Mouse (Mus musculus): Measurements from ENCODE around the gene Zdhhc12.
"Not testable (repeated sequence)": the region's sequence is repeated elsewhere in the genome, so short reads cannot be mapped to it uniquely, and the experiment has no call there.

The Zdhhc12 gene

DNA sequence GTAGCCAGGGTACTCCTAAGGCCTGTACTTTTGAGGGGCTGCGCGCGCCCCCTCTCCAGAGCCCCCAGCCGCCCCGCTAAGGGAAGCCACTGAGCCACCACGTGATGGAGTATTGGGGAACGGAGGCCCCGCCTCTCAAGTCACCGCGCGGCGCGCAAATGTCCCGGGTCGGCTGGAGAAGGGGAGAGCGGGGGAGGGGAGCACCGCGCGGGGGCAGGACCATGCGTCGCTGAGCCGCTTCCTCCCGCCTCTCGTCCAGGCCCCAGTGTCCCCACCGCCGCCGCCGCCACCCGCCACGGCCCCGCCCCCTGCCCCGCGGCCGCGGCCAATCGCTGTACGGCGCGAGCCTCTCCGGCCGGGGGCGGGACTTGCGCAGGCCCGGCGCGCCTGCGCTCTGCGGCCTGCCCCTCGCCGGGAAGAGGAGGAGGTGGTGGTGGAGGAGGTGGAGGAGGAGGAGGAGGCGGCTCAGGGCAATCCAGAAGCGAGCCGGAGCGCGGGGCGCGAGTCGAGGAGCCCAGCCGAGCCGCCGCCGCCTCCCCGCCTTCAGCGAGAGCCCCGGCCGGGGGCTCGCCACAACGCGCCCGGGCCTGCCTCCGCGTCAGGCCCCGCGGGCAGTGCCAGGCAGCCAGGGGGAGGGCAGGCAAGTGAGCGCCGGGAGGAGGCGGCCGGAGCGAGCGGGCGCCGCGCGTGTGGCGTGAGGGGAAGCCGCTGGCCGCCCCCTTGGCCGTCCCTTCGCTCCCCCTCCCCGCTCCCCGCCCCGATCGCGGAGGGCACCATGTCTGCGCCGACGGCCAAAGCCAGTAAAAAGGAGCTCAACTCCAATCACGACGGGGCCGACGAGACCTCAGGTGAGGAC, 27.2 kb downstream of the Zdhhc12 start:
- DNase-seq (ENCODE audit: inconsistent age in 2 of 2, low spot score in 1 of 2): peak; percentile 99

DNA sequence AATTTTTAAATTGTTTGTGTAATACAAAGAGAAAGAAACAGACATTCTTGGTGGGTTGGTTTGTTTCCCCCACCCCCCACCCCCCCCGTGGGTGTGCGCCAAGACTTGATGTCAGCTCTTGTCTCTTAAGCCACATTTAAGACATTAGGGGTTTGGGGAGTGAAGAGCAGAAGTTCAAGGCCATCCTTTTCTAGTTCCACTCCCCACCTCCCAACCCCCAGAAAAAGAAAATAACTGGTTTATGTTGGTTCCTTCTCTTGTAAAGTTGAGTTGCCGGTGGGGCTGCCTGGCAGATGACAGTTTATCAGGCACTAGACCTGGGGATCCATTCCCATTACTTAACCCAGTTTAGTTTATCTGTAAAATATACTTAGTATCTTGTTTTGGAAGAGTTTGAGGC, 29.1 kb downstream of the Zdhhc12 start:
- peak in 1 of 2 experiments; percentile 42 for DNase-seq (ENCODE audit: inconsistent age in 2 of 2, low spot score in 1 of 2)

DNA sequence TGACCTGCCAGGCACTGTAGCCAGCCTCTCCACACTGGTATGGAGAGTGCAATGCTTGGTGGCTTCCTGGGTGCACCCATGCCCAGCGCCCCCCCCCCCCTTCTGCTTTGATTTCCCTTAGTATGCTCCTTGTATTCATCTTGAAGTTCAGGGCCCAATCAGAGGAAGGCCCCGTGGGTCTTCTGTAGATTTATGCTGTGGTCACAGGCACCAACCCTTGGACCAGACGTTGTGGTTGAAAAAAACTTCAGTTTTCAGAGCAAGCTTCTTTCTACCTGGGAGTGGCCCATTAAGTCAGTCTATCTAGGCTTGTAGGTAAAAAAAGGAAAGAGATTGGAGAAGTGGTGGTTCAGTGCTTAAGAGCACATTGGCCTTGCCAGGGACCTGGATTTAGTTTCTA, 29.7 kb downstream of the Zdhhc12 start:
- DNase-seq (ENCODE audit: inconsistent age in 2 of 2, low spot score in 1 of 2): peak in 1 of 2 experiments; percentile 73

DNA sequence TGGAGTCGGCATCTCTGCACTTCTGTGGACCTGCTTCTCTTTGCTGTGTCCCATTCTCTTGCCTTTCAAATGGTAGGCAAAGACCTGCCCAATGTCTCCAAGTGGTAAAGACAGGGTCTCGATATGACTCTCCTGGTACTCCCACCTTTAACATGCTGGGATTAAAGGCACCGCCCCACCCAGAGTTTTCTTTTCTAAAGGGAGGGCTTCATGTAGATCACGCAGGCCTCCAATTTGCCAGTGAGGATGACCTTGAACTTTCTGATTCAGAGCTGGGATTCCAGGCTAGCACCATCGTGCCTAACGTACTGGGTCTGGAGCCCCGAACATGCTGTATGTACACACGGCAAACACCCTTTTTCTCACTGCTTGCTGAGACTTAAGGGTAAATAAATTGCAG, 30.2 kb downstream of the Zdhhc12 start:
- DNase-seq (ENCODE audit: inconsistent age in 2 of 2, low spot score in 1 of 2): peak; percentile 78 to 92

DNA sequence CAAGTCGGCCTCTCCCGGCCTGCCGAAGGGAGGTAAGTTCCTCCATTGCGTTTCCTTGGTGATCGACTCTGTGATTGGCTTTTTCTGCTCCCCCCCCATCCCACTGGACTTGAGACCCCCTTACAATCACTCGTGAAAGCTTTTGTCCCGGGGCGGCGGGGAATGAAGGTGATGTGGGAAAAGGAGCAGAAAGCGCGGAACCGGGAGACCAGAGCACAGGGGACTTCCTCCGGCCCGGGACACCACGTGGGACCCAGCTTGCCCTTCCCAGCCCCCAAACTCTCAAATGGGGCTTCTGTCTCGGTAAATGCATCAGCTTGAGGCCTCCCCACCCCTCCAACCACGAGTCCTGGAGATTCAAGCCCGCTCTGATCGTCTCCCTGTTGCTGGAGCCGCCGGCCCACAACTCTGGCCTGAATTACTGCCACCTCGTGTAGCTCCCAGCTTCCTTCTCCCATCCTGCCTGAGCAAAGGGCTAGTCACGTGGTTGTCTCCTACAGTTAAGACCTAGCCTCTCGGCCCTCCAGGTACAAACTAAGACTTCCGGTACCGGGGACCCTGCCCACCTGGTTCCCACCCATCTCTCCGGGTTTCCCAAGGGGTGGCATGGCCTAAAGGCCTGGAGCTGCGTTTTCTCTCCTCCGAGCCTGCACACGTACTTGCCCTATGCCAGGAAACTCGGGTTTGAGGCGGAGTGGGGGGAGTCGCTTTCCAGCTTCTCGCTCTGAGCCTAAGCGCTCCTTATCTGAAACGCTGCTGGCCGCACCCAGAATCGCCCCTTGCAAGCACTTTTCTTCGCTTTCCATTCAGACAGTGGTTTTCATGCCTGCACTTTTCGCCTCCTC, 31.0 kb downstream of the Zdhhc12 start:
- peak; percentile 81 to 96 for DNase-seq (ENCODE audit: inconsistent age in 2 of 2, low spot score in 1 of 2)

DNA sequence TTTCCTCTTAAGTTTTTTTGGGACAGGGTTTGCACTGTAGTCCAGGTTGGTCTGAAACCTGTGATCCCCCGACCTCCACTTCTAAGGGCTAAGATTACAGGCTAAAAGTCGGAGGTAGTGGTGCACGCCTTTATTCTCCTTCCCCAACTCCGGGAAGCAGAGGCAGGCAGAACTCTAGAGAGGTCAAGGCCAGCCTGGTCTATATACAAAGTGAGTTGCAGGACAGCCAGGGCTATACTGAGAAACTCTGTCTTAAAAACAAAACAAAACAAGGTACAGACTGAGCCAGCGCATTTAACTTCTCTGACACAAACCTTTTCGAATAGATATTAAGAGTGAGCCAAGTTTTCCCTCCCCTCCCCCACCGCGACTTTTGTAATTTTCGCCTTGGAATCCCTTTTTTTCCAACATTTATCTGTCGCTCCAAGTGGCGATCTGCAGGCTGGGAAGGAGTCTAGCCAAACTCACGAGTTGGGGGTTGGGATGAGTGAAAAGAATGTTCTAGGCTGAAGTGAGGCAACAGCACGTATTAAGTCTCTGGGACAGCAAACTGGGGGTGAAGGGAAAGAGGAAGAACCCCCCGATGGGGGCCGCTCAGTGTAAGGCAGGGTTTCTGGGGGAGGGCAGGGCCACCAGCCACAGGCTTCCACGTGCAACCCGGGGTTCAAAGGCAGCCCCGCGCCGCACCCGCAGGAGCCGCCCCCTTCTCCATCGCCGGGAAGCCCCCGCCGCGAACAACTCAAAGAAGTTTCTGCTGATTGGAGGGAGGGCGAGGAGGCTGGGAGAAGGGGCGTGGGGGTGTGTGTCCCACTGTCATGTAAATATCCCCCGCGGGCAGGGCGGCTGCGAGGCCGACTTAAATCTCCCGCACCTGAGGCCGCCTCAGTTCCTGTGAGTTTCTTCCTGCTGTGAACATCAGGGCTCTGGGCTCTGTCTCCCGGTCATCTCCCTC, 32.0 kb downstream of the Zdhhc12 start:
- DNase-seq (ENCODE audit: inconsistent age in 2 of 2, low spot score in 1 of 2): peak; percentile 70 to 89

DNA sequence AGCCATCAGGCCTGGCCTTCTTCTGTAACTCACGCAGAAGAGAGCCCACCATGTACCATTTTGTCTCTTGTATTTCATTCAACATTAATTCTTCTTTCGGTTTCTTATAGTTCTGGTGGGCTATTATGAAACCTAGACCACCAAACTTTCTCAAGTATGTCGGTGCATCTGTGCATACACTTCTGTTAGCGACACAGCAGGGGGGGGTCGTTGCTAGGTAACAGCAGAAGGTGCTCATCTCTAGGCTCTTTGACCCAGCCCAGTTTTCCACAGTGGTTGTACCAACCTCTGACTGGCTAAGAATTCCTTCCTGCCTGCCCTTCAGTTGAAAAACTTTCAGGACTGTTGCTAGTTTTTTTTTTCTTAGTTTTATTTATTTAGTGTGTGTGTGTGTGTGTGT, 35.0 kb downstream of the Zdhhc12 start:
- no peak for DNase-seq (ENCODE audit: inconsistent age in 2 of 2, low spot score in 1 of 2)

DNA sequence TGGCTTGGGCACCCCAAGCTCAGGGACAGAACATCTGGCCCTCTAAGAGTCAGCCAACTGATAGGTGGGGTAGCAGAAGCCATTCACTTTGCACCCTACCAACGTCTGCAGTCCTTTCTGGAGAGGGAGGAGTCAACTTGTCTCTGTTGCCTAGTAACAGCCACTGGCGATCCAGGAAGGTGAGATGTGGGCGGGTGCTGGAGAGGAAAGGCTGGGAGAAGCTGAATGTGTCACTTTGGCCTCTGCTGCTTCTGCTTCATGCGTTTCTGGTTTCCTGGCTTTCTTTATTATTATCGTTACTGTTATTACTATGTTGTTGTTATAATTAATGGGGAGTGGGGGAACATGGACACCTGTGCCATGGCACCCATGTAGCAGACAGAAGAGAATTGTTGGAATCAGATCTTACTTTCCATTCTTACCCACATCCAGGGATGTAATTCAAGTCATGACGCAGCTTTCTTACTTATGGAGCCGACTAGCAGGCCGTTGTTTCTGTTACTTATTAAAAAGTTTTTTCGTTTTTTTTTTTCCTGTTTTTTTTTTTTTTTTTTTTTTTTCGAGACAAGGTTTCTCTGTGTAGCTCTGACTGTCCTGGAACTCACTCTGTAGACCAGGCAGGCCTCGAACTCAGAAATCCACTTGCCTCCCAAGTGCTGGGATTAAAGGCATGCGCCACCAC, 36.1 kb downstream of the Zdhhc12 start, which contains the start of gene Set:
Set (plus strand) TSS at position 156 of the 682 bp plus-strand sequence.
- peak; percentile 74 to 82 for DNase-seq (ENCODE audit: inconsistent age in 2 of 2, low spot score in 1 of 2)

DNA sequence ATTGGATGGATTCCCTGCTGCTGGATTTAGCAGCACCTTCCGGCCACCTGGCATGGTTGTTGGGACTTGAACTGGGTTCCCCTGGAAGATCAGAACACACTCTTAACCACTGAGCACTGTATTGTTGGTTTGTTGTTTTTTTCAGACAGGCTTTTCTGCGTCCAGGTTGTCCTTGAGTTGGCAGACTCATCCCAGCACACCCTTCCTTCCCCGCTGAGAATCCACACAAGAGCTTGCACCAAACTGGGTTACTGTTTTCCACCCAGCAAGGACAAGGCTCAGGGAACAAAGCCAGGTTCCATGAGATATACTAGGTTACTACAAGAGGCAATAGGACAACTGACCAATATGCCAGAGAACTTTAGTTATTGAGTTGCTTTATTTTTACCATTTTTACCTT, 36.7 kb downstream of the Zdhhc12 start:
- DNase-seq (ENCODE audit: inconsistent age in 2 of 2, low spot score in 1 of 2): peak; percentile 55 to 83

DNA sequence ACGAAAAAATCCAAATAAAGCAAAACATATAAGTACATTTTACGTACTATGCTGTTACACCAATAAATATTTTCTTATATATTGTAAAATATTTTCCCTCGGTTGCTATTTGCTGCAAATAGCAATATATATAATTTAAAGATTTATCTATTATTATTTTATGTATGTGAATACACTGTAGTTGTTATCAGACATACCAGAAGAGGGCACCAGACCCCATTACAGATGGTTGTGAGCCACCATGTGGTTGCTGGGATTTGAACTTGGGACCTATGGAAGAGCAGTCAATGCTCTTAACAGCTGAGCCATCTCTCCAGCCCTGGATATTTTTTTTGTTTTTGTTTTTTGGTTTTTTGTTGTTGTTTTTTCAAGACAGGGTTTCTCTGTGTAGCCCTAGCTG, 38.1 kb downstream of the Zdhhc12 start:
- DNase-seq (ENCODE audit: inconsistent age in 2 of 2, low spot score in 1 of 2): not testable (repeated sequence)

DNA sequence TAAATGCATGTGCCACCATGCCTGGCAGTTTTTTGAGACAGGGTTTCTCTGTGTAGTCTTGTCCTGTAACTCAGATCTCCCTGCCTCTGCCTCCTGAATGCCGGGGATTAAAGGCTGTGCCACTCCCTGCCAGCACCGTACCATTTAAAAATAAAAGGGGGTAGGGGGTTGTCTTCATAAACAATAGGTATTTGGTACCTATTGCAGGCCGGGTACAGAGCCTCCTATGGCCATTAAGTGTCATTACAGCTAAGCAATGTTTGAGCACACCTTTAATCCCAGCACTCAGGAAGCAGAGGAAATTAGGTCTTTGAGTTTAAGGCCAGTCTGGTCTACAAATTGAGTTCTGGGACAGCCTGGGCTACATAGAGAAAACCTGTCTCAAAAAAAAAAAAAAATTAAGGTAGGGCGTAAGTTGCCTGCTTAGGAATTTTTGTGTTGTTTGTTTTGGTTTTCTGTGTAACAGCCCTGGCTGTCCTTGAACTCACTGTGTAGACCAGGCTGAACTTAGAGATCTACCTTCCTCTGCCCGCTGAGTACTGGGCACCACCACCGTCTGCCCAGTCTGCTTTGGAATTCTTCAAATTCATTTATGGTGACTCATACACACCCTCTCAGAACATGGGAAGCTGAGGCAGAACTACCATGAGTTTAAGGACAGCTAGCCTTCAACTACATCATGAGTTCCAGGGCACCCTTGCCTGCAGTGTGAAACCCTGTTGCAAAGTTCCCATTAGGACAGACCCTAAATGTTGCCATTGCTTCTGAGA, 41.3 kb downstream of the Zdhhc12 start:
- DNase-seq (ENCODE audit: inconsistent age in 2 of 2, low spot score in 1 of 2): no peak

DNA sequence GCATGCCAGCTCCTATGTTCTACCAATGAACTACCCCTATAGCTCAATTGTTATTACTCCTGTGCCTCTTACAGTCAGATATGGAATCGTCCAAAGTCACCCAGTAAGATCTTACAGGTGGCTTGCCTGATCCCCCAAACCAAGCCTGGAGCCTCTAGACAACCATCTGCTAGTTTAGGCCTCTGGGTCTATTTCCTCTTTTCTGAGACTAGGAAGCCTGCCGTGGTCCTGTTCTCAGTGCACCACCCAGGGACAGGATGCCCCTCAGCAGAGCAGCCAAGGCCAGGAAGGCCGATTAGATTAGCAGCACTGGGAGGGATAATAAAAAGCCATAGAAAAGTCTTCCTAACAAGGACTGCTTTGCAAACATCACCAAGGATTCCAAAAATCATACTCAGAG, 43.6 kb downstream of the Zdhhc12 start:
- no peak for DNase-seq (ENCODE audit: inconsistent age in 2 of 2, low spot score in 1 of 2)

DNA sequence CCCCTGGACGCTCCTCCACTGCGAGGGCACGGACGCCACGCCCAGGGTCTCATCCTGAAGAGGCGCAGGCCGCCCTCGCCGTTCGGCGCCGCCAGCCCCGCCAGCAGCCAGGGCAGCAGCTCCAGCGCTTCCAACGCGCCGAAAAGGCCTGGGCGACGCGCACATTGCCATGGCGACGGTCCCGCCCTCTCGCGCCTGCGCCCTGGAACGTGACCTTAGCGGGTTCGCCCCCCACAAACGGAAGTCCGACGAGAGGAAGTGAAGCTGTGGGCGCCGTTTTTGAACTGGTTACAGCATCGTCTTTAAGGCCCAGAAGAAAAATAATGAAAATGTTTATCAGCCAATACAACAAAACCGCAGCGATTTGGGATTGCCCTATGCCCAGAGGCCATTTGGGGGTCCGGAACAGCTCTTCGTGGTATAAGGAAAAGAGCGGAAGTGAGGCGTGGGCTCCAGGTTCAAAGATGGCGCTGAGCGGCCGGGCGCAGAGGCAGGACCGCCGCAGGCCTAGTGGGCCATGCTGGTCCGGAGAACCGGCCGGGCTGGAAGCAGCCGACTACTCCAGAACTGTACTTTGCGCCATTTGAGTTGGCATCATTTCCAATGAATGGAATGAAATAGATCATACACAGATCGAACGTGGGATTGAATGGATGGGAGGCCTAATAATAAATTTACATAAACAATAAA, 44.6 kb downstream of the Zdhhc12 start, which contains the start of gene Wdr34:
Wdr34 (minus strand) TSS at position 183 of the 690 bp plus-strand sequence.
- peak; percentile 98 to 99 for DNase-seq (ENCODE audit: inconsistent age in 2 of 2, low spot score in 1 of 2)

DNA sequence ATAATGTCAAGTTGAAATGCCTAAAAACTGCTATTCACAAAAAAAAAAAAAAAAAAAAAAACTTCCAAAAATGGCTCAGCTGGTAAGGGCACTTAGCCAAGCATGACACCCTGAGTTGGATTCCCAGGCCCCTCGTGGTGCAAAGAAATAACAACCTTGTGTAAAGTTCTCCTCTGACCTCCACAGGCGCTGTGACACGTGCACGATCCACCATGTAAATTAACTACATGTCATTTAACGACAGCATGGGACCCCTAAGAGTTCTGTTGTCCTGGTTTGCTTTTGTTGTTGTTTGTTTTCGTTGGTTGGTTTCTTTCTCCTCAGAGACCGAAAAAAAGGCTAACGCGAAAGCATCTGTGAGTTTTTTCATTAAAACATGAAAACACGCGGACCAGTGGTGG, 45.3 kb downstream of the Zdhhc12 start:
- no peak for DNase-seq (ENCODE audit: inconsistent age in 2 of 2, low spot score in 1 of 2)

DNA sequence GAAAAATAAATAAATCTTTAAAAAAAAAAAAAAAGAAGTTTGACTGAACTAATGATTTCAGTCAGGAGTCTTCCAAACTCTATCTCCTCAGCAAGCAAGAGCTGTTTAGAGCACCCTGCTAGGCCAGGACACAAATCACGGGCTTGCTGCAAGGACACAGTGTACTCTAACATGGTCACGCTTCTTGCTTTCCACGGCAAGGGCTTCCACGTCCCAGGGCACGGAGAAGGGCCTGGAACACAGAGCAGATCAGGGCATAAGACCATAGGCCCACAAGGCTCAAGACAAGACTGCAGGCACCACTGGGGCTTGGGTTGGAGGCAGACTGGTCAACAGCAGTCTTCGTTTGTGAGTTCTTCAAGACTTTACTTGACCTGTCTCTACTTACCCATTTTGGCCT, 46.3 kb downstream of the Zdhhc12 start:
- DNase-seq (ENCODE audit: inconsistent age in 2 of 2, low spot score in 1 of 2): no peak

DNA sequence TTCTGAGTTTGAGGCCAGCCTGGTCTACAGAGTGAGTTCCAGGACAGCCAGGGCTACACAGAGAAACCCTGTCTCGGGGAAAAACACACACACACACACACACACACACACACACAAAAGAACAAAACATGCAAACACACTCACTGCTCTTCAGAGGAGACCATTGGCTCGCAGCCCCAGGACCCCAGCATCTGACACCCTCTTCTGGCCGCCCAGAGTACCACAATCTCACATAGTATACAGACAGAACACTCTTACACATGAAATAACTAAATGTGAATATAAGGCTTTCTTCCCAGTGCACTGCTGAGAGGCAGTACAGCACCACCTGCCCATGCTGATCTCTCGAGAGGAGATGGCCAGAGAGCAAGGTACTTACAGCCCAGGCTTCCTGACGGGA, 48.9 kb downstream of the Zdhhc12 start:
- no peak for DNase-seq (ENCODE audit: inconsistent age in 2 of 2, low spot score in 1 of 2)

DNA sequence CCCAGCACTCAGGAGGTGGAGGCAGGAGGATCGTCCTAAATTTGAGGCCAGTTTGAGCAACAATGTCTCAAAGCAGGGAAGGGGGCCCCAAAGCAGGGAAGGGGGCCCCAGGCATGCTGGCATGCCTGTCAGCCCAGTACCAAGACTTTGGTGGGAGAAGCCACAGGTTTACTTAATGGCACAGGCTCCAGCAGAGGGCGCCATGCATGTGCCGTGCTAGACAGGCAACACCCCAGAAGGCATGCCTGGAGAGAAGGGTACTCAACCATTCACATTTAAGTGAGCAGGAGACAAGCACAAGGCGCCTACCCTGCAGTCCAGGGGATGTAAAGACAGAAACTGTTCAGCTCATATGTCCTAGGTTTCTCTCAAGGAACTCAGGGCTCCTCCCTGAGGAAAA, 51.0 kb downstream of the Zdhhc12 start:
- peak; percentile 79 to 92 for DNase-seq (ENCODE audit: inconsistent age in 2 of 2, low spot score in 1 of 2)

All from adrenal gland, adult (tissue).